Mouse (Mus musculus) lung, embryonic 16.5 days (tissue): ENCODE data around the gene Ccnt1. TPM values are rescaled to one million over a fixed set of nuclear protein-coding genes. Genes with fewer than 3 reads are reported as not detected.

Experiments used
- ATAC-seq: fragments of 200-750 bp; cut with Nextera tagmentation; 2 replicates; pipeline ENCODE4 v1.8.0; 2017; ENCODE audit warnings: low read depth, mild to moderate bottlenecking, moderate library complexity
- H3K27ac ChIP-seq: fragments of 300-500 bp; sonication (generic); 2 replicates; pipeline ENCODE4 v1.5.1; 2014; ENCODE audit warnings: mild to moderate bottlenecking, control low read depth, low read length
- H3K27me3 ChIP-seq: fragments of 300-500 bp; sonication (generic); 2 replicates; pipeline ENCODE4 v1.6.1; 2014; ENCODE audit warnings: low read depth, low read length, mixed read lengths; ENCODE audit not compliant: control insufficient read depth, insufficient read depth
- H3K36me3 ChIP-seq: fragments of 300-500 bp; sonication (generic); 2 replicates; pipeline ENCODE4 v1.6.1; 2014; ENCODE audit warnings: low read length; ENCODE audit not compliant: control insufficient read depth, insufficient read depth
- H3K4me1 ChIP-seq: fragments of 300-500 bp; sonication (generic); replicated peaks from 2 replicates; pipeline ENCODE4 v1.6.1; 2014; ENCODE audit warnings: low read length, mixed read lengths; ENCODE audit not compliant: control insufficient read depth, insufficient read depth
- H3K4me2 ChIP-seq: fragments of 300-500 bp; sonication (generic); 2 replicates; pipeline ENCODE4 v1.6.1; 2014; ENCODE audit warnings: low read depth, low read length, control low read depth
- H3K4me3 ChIP-seq: fragments of 300-500 bp; sonication (generic); 2 replicates; pipeline ENCODE4 v1.5.1; 2014; ENCODE audit warnings: mild to moderate bottlenecking, low read length, control low read depth
- H3K9ac ChIP-seq: fragments of 300-500 bp; sonication (generic); 2 replicates; pipeline ENCODE4 v1.6.1; 2014; ENCODE audit warnings: low read length, control low read depth
- H3K9me3 ChIP-seq: fragments of 300-500 bp; sonication (generic); 2 replicates; pipeline ENCODE4 v1.6.1; 2016; ENCODE audit warnings: low read length; ENCODE audit not compliant: control insufficient read depth
- WGBS: fragments of 180-500 bp; shearing (Covaris S2); extraction: QIAGEN DNeasy Blood & Tissue Kit; methylation state at CpG from one replicate; pipeline ENCODE4 v1.1.7; 2014; 5-methylcytosine and 5-hydroxymethylcytosine counted together
- polyA plus RNA-seq: library from polyadenylated mRNA; unstranded; fragments of >200 nt; fragmentation: Nextera tagmentation; extraction: Ambion mirVana; gene quantifications from 2 replicates; pipeline ENCODE4 v1.2.1, GENCODE M21; 2015

Ccnt1 gene
- polyA plus RNA-seq, 1 experiment from 2014 or later, result 64.2 TPM

GRCm38 (mm10) chr15:98602191-98602881 lies 31.6 kb upstream of the Ccnt1 start:
- Histone ChIP-seq H3K27me3 (no peaks in the 10 kb centered on the region), H3K4me3 (peak overlapping the region; percentile 10; the same call in 1 of the 2 replicates), H3K4me2 (peak overlapping the region; percentile 28), H3K9ac (peak overlapping the region; percentile 14), H3K36me3 (peaks cover 33% of the 10 kb centered on the region), H3K27ac (no peak overlapping the region; the same call in 1 of the 2 replicates), H3K4me1 (peaks cover 27% of the 10 kb centered on the region), H3K9me3 (no peaks in the 10 kb centered on the region)
- 49% methylated on average over 13 of the region's 13 CpGs for WGBS
- peak; percentile 42; the same call in 1 of the 2 replicates for ATAC-seq

DNA sequence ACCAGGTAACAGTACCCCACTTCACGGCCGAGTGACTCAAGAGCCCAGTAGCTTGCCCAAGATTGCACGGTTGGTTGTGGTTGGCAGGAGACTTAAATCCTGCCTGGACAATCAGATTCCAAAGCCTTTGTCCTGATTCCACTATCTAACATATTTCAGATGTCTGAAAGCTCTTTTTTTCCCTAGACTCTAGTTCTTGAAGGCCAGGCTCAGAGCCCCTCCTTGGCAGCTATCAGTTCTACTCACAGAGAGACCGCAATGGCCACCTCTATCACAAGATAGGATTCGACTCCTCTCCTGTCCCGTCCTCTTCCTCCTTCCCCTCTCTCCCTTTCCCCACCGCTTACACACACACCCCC lies 31.1 kb upstream of the Ccnt1 start:
- peaks cover 38% of the 10 kb centered on the region for H3K36me3 ChIP-seq
- WGBS, result 66% methylated on average over 7 of the region's 7 CpGs
- H3K4me1 ChIP-seq, result peaks cover 22% of the 10 kb centered on the region

GRCm38 (mm10) chr15:98600036-98600709 lies 29.4 kb upstream of the Ccnt1 start:
- Histone ChIP-seq H3K9ac (no peak overlapping the region), H3K9me3 (no peaks in the 10 kb centered on the region), H3K36me3 (peaks cover 47% of the 10 kb centered on the region), H3K27me3 (no peaks in the 10 kb centered on the region), H3K4me2 (no peak overlapping the region), H3K4me3 (no peak overlapping the region), H3K27ac (no peak overlapping the region), H3K4me1 (peaks cover 13% of the 10 kb centered on the region)
- WGBS, result 85% methylated on average over 12 of the region's 12 CpGs
- ATAC-seq, result no peak

More for the DNA sequence above, 31.1 kb upstream of the Ccnt1 start:
- H3K9ac ChIP-seq, result peak overlapping the region; percentile 14; the same call in 1 of the 2 replicates
- peak overlapping the region; percentile 28; the same call in 1 of the 2 replicates for H3K4me2 ChIP-seq
- no peaks in the 10 kb centered on the region for H3K9me3 ChIP-seq
- H3K27me3 ChIP-seq, result no peaks in the 10 kb centered on the region
- no peak overlapping the region for H3K27ac ChIP-seq
- no peak overlapping the region for H3K4me3 ChIP-seq
- ATAC-seq, result no peak

DNA sequence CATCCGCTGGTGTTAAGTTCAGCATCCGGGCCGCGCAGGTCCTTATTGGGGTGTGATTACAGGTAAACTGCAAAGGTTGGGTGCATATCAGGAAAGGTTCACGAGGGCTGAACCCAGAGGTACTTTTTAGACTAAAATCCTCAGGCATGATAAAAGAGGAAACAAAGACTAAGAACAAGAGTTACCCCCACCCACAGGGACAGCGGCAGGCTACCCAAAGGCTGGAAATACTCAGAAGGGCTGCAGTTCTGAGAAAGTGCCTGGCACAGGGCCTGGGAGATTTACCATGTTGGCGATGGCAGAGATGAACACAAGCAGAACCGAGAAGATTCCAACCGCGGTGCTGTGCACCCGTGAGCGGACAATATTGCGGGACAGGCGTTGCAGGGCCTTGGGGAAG lies 25.9 kb upstream of the Ccnt1 start:
- 92% methylated on average over 14 of the region's 14 CpGs for WGBS
- no peaks in the 10 kb centered on the region for H3K27me3 ChIP-seq
- no peak overlapping the region for H3K9ac ChIP-seq
- H3K4me3 ChIP-seq, result no peak overlapping the region
- H3K36me3 ChIP-seq, result peaks cover 60% of the 10 kb centered on the region
- no peak for ATAC-seq
- H3K9me3 ChIP-seq, result no peaks in the 10 kb centered on the region
- no peaks in the 10 kb centered on the region for H3K4me1 ChIP-seq
- H3K4me2 ChIP-seq, result no peak overlapping the region
- no peak overlapping the region for H3K27ac ChIP-seq

GRCm38 (mm10) chr15:98595049-98595448 lies 24.3 kb upstream of the Ccnt1 start:
- Histone ChIP-seq H3K4me2 (no peak overlapping the region), H3K9me3 (no peaks in the 10 kb centered on the region), H3K27me3 (no peaks in the 10 kb centered on the region), H3K4me1 (no peaks in the 10 kb centered on the region), H3K27ac (no peak overlapping the region), H3K4me3 (no peak overlapping the region), H3K36me3 (peaks cover 57% of the 10 kb centered on the region), H3K9ac (no peak overlapping the region)
- no peak for ATAC-seq
- WGBS, result 93% methylated on average over 5 of the region's 5 CpGs

DNA sequence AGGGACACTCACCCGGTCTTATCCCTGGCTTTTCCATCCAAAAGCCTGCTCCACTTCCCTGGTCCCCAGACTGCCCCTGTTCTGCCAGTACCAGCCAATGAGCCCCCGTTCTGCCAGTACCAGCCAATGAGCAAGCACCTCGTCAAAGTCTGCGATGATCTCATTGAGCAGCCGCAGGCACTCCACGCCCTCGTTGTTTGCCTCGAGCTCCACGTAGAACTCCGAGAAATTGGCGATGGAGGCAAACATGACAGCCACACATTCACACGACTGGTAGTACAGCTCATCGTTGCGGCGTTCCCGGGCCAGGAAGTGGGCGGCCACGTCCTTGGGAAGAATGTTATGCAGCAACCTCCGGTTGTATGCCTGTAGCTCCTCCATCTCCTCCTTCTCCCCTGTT lies 23.5 kb upstream of the Ccnt1 start:
- no peaks in the 10 kb centered on the region for H3K27me3 ChIP-seq
- H3K4me1 ChIP-seq, result no peaks in the 10 kb centered on the region
- no peak overlapping the region for H3K9ac ChIP-seq
- no peaks in the 10 kb centered on the region for H3K9me3 ChIP-seq
- WGBS, result 74% methylated on average over 19 of the region's 19 CpGs
- no peak for ATAC-seq
- no peak overlapping the region for H3K4me2 ChIP-seq
- no peak overlapping the region for H3K4me3 ChIP-seq
- no peak overlapping the region for H3K27ac ChIP-seq
- H3K36me3 ChIP-seq, result peaks cover 61% of the 10 kb centered on the region

DNA sequence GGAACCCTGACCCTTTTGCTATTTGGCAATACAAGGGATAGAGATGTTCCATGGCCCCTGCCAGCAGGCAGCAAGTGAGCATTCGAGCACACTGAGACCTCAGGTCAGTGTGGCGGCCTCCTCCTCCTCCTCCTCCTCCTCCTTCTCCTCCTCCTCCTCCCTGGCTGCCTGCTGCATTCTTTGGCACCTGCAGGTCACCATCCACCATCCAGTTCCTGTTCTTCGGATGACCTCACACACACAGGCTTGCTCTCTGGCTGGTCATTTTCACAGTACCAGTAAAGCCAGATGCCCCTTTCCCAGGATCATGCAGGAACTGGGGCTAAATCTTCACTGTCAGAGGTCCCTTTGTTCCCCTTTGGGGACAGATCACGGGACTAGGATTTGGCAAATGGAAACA lies 20.7 kb upstream of the Ccnt1 start:
- no peak overlapping the region for H3K9ac ChIP-seq
- ATAC-seq, result no peak
- no peak overlapping the region for H3K27ac ChIP-seq
- H3K9me3 ChIP-seq, result no peaks in the 10 kb centered on the region
- no peak overlapping the region for H3K4me3 ChIP-seq
- peaks cover 44% of the 10 kb centered on the region for H3K36me3 ChIP-seq
- H3K27me3 ChIP-seq, result no peaks in the 10 kb centered on the region
- WGBS, result 71% methylated on average over 4 of the region's 4 CpGs
- no peak overlapping the region for H3K4me2 ChIP-seq
- no peaks in the 10 kb centered on the region for H3K4me1 ChIP-seq

DNA sequence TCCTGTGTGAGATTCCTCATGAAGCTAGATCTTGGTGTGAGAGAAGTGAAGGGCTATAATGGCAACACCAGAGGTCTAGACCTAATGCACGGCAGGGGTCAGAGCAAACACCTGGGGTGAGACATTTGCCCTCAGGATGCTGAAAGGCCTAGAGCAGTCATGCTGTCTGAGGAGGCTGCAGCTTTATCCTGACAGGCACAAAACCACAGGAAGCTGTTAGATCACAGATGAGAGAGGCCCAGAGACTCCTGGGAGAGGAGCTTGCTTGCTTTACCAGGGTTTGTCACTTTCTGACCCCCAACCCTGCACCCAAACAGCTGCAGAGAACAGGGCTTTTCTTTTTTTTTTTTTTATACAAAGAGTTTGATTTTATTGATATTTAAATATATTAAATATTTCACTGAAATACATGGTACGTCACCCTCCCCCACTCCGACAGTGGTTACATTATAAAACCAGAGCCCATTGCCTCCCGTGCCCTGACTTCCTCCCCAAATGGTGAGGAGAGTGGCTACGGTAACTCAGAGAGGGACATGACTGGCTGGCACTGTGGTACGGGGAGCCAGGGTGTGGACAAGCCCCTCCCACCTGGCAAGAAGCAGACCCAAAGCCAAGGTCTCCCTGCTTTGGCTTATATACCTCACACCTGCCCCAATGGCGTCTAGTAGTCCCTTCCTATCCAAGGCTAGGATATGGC lies 19.1 kb upstream of the Ccnt1 start:
- Histone ChIP-seq H3K4me3 (no peak overlapping the region), H3K9me3 (no peaks in the 10 kb centered on the region), H3K27me3 (no peaks in the 10 kb centered on the region), H3K4me2 (no peak overlapping the region), H3K4me1 (no peaks in the 10 kb centered on the region), H3K9ac (no peak overlapping the region), H3K36me3 (peaks cover 32% of the 10 kb centered on the region), H3K27ac (no peak overlapping the region)
- ATAC-seq, result no peak
- 66% methylated on average over 7 of the region's 7 CpGs for WGBS

DNA sequence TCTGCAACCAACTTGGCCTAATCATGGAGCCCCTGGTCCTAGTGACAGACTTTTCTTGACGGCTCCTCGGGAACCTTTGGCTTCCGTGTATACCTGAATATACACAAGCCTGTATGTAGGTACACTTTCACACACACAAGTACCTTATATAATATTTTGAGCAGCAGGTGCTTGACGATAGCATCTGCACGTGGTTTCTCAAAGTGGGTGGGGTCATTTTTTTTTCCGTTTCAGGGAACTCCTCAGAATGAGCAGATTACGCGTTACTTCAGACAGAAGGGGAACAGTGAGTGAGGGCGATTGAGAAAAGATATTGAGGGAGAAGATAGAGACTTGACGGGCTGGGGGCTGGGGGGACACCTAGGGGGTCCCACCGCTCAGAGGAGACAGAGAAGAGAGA lies 17.0 kb upstream of the Ccnt1 start:
- no peak overlapping the region for H3K4me3 ChIP-seq
- H3K36me3 ChIP-seq, result peaks cover 16% of the 10 kb centered on the region
- no peaks in the 10 kb centered on the region for H3K4me1 ChIP-seq
- H3K27ac ChIP-seq, result no peak overlapping the region
- H3K9me3 ChIP-seq, result no peaks in the 10 kb centered on the region
- no peaks in the 10 kb centered on the region for H3K27me3 ChIP-seq
- H3K9ac ChIP-seq, result no peak overlapping the region
- WGBS, result 80% methylated on average over 11 of the region's 11 CpGs
- no peak for ATAC-seq
- no peak overlapping the region for H3K4me2 ChIP-seq
